Mouse (Mus musculus) CH12.LX (cell line): ENCODE measurements around the gene Ccdc97. TPM values are rescaled to one million over a fixed set of nuclear protein-coding genes. Genes with fewer than 3 reads are reported as not detected.

Experiments used
- DNase-seq: peaks from one replicate; pipeline ENCODE4 v3.0.0-alpha.2; 2013; ENCODE audit errors: extremely low read depth
- H3K27ac ChIP-seq: 2 replicates; pipeline ENCODE4 v1.5.1; 2012; ENCODE audit warnings: low read depth, mild to moderate bottlenecking, control low read depth, moderate library complexity; ENCODE audit not compliant: insufficient read depth
- H3K27me3 ChIP-seq: replicated peaks from 2 replicates; pipeline ENCODE3; 2012; ENCODE audit warnings: inconsistent platforms
- H3K36me3 ChIP-seq, 2 experiments: replicated peaks in 1 of 2; 2 replicates each; pipeline versions ENCODE3 to v1.6.1; 2012; ENCODE audit warnings: inconsistent platforms in 1 of 2, low read length in 1 of 2, mild to moderate bottlenecking in 1 of 2, mixed read lengths in 1 of 2, moderate library complexity in 1 of 2; ENCODE audit not compliant: control insufficient read depth in 1 of 2, insufficient read depth in 1 of 2
- H3K4me1 ChIP-seq, 2 experiments: 2 replicates each; pipeline ENCODE4 v1.6.1; 2012; ENCODE audit warnings: inconsistent platforms in 1 of 2, moderate library complexity in 1 of 2; ENCODE audit not compliant: insufficient read depth in 2 of 2, control insufficient read depth in 1 of 2
- H3K4me2 ChIP-seq: 2 replicates; pipeline ENCODE4 v1.6.1; 2012; ENCODE audit warnings: low read depth, mild to moderate bottlenecking, control low read depth; ENCODE audit not compliant: poor library complexity, insufficient read depth, severe bottlenecking
- H3K4me3 ChIP-seq, 3 experiments: fragments of 150-350 bp in 1 of 3; sonication (generic) in 1 of 3; replicated peaks in 1 of 3; 2 replicates each; pipeline versions ENCODE3 to v1.5.1; 2011 to 2012; ENCODE audit warnings: low read depth in 2 of 3, low read length in 2 of 3, mild to moderate bottlenecking in 2 of 3, moderate library complexity in 2 of 3, control low read depth in 1 of 3, improper control_type of control experiment in 1 of 3, inconsistent platforms in 1 of 3, mixed read lengths in 1 of 3; ENCODE audit not compliant: poor library complexity in 1 of 3
- H3K79me2 ChIP-seq: replicated peaks from 2 replicates; pipeline ENCODE4 v1.6.1; 2012; ENCODE audit warnings: mild to moderate bottlenecking, moderate library complexity; ENCODE audit not compliant: control insufficient read depth, poor library complexity, insufficient read depth, severe bottlenecking; ENCODE audit errors: extremely low read depth
- H3K9ac ChIP-seq: 2 replicates; pipeline ENCODE4 v1.6.1; 2012; ENCODE audit warnings: low read depth, mild to moderate bottlenecking, control low read depth, moderate library complexity; ENCODE audit not compliant: insufficient read depth
- H3K9me3 ChIP-seq: replicated peaks from 2 replicates; pipeline ENCODE3; 2012; ENCODE audit warnings: low read length, inconsistent platforms, mixed read lengths
- BHLHE40 ChIP-seq: IDR thresholded peaks from 2 replicates; pipeline ENCODE4 v1.6.1; 2011; ENCODE audit warnings: mild to moderate bottlenecking, low read depth, low read length, improper control_type of control experiment
- CHD1 ChIP-seq: IDR thresholded peaks from 2 replicates; pipeline ENCODE4 v1.6.1; 2012; ENCODE audit warnings: low read depth, low read length, improper control_type of control experiment, inconsistent platforms
- CTCF ChIP-seq, 2 experiments: IDR thresholded peaks in 1 of 2; conservative IDR thresholded peaks in 1 of 2; 2 replicates each; pipeline ENCODE4 v1.5.1; 2011 to 2012; ENCODE audit warnings: low read depth in 2 of 2, low read length in 2 of 2, improper control_type of control experiment in 1 of 2, inconsistent platforms in 1 of 2, mild to moderate bottlenecking in 1 of 2, moderate library complexity in 1 of 2
- GABPA ChIP-seq: IDR thresholded peaks from 2 replicates; pipeline ENCODE4 v1.6.1; 2012; ENCODE audit warnings: low read depth, low read length, improper control_type of control experiment, inconsistent platforms; ENCODE audit not compliant: insufficient replicate concordance
- IRF4 ChIP-seq: IDR thresholded peaks from 2 replicates; pipeline ENCODE4 v1.6.1; 2014; ENCODE audit warnings: low read depth, mild to moderate bottlenecking, inconsistent platforms, low read length, improper control_type of control experiment
- JUN ChIP-seq: IDR thresholded peaks from 2 replicates; pipeline ENCODE4 v1.6.1; 2011; ENCODE audit warnings: low read depth, mild to moderate bottlenecking, low read length, improper control_type of control experiment, moderate library complexity; ENCODE audit not compliant: insufficient read depth
- MAFK ChIP-seq: IDR thresholded peaks from 2 replicates; pipeline ENCODE4 v1.6.1; 2011; ENCODE audit warnings: low read length, improper control_type of control experiment; ENCODE audit not compliant: insufficient replicate concordance
- MAX ChIP-seq: IDR thresholded peaks from 2 replicates; pipeline ENCODE4 v1.6.1; 2011; ENCODE audit warnings: low read length, improper control_type of control experiment
- MAZ ChIP-seq: IDR thresholded peaks from 2 replicates; pipeline ENCODE4 v1.6.1; 2012; ENCODE audit warnings: low read depth, mild to moderate bottlenecking, inconsistent platforms, low read length, improper control_type of control experiment, moderate library complexity
- NELFE ChIP-seq: IDR thresholded peaks from 2 replicates; pipeline ENCODE4 v1.6.1; 2011; ENCODE audit warnings: low read depth, low read length, improper control_type of control experiment
- NRF1 ChIP-seq: IDR thresholded peaks from 2 replicates; pipeline ENCODE4 v1.6.1; 2014; ENCODE audit warnings: low read depth, mild to moderate bottlenecking, inconsistent platforms, low read length, improper control_type of control experiment, moderate library complexity
- PAX5 ChIP-seq: IDR thresholded peaks from 2 replicates; pipeline ENCODE4 v1.6.1; 2012; ENCODE audit warnings: low read length, inconsistent platforms, mixed read lengths
- POLR2A ChIP-seq: IDR thresholded peaks from 2 replicates; pipeline ENCODE4 v1.6.1; 2011; ENCODE audit warnings: low read depth, mild to moderate bottlenecking, improper control_type of control experiment, low read length
- SMC3 ChIP-seq: IDR thresholded peaks from 2 replicates; pipeline ENCODE4 v1.6.1; 2011; ENCODE audit warnings: low read depth, low read length, improper control_type of control experiment
- TCF12 ChIP-seq: IDR thresholded peaks from 2 replicates; pipeline ENCODE4 v1.6.1; 2014; ENCODE audit warnings: low read depth, mild to moderate bottlenecking, inconsistent platforms, low read length, improper control_type of control experiment
- UBTF ChIP-seq: IDR thresholded peaks from 2 replicates; pipeline ENCODE4 v1.6.1; 2012; ENCODE audit warnings: low read depth, mild to moderate bottlenecking, inconsistent platforms, low read length, improper control_type of control experiment, moderate library complexity
- USF1 ChIP-seq: IDR thresholded peaks from 2 replicates; pipeline ENCODE4 v1.6.1; 2014; ENCODE audit warnings: low read depth, mild to moderate bottlenecking, inconsistent platforms, low read length, improper control_type of control experiment
- ZC3H11A ChIP-seq: IDR thresholded peaks from 2 replicates; pipeline ENCODE4 v1.6.1; 2012; ENCODE audit warnings: low read depth, mild to moderate bottlenecking, inconsistent platforms, low read length, improper control_type of control experiment
- ZKSCAN1 ChIP-seq: IDR thresholded peaks from 2 replicates; pipeline ENCODE4 v1.6.1; 2012; ENCODE audit warnings: low read depth, inconsistent platforms, low read length, improper control_type of control experiment, borderline replicate concordance
- ZMIZ1 ChIP-seq: IDR thresholded peaks from 2 replicates; pipeline ENCODE4 v1.6.1; 2012; ENCODE audit warnings: low read depth, mild to moderate bottlenecking, inconsistent platforms, low read length, improper control_type of control experiment
- dilution Hi-C: fragments of 300-500 bp; cut with MboI; formaldehyde crosslinking; loops from 2 replicates; pipeline ENCODE4 v1.14.3; 2020; ENCODE audit warnings: low sequenced_read_pairs; ENCODE audit not compliant: extremely low pct_unique_long_range_greater_than_20kb, extremely low pct_ligation_motif_present
- in situ Hi-C: fragments of 300-500 bp; cut with MboI; formaldehyde crosslinking; loops from 3 replicates; pipeline ENCODE4 v1.14.3; 2019; ENCODE audit warnings: low sequenced_read_pairs, low pct_ligation_motif_present, low pct_unique_long_range_greater_than_20kb, mixed read lengths
- polyA plus RNA-seq: library from polyadenylated mRNA; unstranded; fragments of >175 nt; gene quantifications from 2 replicates; pipeline ENCODE4 v1.2.1, GENCODE M21; 2012; ENCODE audit warnings: low read depth; ENCODE audit not compliant: insufficient read length
- total RNA-seq, 2 experiments: library from RNA; depleted of rRNA; stranded (reverse); fragments of 300-350 nt in 1 of 2; fragments of >200 nt in 1 of 2; gene quantifications; 2 replicates each; pipeline ENCODE4 v1.2.3; 2012 to 2014

The Ccdc97 gene
- total and polyA plus RNA-seq, 3 experiments, result 5.7 to 44.8 (median 14.1) TPM

DNA sequence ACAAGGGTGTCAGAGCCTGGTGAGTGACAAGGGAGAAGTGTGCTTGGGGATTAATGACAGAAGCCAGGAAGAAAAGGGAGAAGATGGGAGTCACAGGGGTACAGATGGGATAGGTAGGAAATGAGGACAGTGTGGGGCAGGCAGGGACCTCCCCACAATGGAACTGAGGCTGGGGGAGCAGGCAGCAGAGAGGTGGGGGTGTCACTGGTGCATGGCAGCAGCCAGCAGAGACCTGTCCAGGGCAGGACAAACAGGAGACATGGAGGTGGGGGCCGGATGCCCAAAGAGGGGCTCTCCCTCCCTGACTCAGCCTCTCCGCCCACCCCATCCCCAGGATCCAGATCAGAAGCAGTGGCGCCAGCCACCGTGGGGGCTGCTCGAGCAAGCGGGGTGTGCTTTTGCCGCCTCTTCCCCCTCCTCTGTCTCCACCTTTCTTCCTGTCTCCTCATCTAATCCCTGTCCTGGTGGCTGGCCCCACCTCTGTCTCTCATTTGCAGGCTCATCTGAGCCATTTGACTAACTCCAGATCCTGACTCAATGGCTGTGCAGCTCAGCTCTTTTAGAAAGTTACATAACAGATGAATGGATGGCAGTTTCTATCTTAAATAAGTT lies 8.3 kb downstream of the Ccdc97 start:
- no peak for DNase-seq
- in situ Hi-C loops, result no loop called here
- Histone ChIP-seq H3K79me2 (no peaks in the 10 kb centered on the region), H3K27me3 (no peaks in the 10 kb centered on the region), H3K9me3 (no peaks in the 10 kb centered on the region), H3K4me2 (no peak overlapping the region), H3K9ac (no peak overlapping the region), H3K27ac (peak overlapping the region; percentile 39), H3K4me1 (peaks cover 39 to 80% of the 10 kb centered on the region in 2 experiments), H3K36me3 (peaks cover 58 to 85% of the 10 kb centered on the region in 2 experiments), H3K4me3 (no peak overlapping the region)
- TF ChIP-seq JUN (no peak), MAZ (no peak), USF1 (no peak), UBTF (no peak), PAX5 (no peak), SMC3 (no peak), POLR2A (0 out of 2 replicates have a peak, but pooled peaks have one; percentile 16)
- dilution Hi-C loops, result no loop called here

DNA sequence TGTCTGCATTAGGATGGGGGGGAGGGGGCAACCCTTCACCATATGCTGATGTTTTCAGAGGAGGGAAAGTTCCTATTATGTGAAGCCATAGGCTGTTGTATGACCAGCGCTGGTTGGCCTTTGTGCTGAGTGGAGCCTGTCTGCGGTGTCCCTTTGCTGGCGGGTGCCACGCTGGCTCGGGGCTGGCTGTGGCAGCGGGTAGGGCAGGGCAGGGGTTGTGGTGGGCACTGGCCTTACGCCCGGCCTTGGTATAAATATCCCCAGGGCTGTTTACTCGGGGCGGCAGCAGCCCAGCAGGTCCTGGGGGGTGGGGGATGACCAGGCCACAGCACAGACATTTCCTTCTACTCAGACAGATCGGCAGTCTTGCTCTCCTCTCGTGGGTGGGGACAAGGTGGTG lies 8.9 kb downstream of the Ccdc97 start:
- H3K27ac ChIP-seq, result no peak overlapping the region
- H3K4me2 ChIP-seq, result no peak overlapping the region

More for the DNA sequence above, 8.9 kb downstream of the Ccdc97 start:
- dilution Hi-C loops (no loop called here), in situ Hi-C loops (no loop called here)
- Histone ChIP-seq H3K4me1 (peaks cover 41 to 87% of the 10 kb centered on the region in 2 experiments), H3K9ac (no peak overlapping the region), H3K9me3 (no peaks in the 10 kb centered on the region), H3K4me3 (no peak overlapping the region), H3K36me3 (peaks cover 58 to 85% of the 10 kb centered on the region in 2 experiments), H3K79me2 (no peaks in the 10 kb centered on the region), H3K27me3 (no peaks in the 10 kb centered on the region)
- DNase-seq, result no peak
- no peak for TF ChIP-seq SMC3
- TF ChIP-seq ZMIZ1, result no peak
- TF ChIP-seq MAX, result no peak
- TF ChIP-seq TCF12, result no peak
- TF ChIP-seq USF1, result no peak
- no peak for TF ChIP-seq PAX5
- no peak for TF ChIP-seq BHLHE40
- TF ChIP-seq NELFE, result no peak
- no peak for TF ChIP-seq NRF1
- TF ChIP-seq CTCF (conservative IDR thresholded peaks at IDR 0.05 in 1 of 2, IDR thresholded peaks at IDR 0.05 in 1 of 2; ENCODE audit: low read depth in 2 of 2, low read length in 2 of 2), result no peak
- TF ChIP-seq CHD1, result no peak
- TF ChIP-seq MAFK, result no peak
- TF ChIP-seq ZC3H11A, result no peak
- no peak for TF ChIP-seq JUN
- no peak for TF ChIP-seq POLR2A
- TF ChIP-seq ZKSCAN1, result no peak
- no peak for TF ChIP-seq IRF4
- no peak for TF ChIP-seq GABPA
